ENCODE assay signal across 8 mouse cellular contexts in the genomic region with DNA sequence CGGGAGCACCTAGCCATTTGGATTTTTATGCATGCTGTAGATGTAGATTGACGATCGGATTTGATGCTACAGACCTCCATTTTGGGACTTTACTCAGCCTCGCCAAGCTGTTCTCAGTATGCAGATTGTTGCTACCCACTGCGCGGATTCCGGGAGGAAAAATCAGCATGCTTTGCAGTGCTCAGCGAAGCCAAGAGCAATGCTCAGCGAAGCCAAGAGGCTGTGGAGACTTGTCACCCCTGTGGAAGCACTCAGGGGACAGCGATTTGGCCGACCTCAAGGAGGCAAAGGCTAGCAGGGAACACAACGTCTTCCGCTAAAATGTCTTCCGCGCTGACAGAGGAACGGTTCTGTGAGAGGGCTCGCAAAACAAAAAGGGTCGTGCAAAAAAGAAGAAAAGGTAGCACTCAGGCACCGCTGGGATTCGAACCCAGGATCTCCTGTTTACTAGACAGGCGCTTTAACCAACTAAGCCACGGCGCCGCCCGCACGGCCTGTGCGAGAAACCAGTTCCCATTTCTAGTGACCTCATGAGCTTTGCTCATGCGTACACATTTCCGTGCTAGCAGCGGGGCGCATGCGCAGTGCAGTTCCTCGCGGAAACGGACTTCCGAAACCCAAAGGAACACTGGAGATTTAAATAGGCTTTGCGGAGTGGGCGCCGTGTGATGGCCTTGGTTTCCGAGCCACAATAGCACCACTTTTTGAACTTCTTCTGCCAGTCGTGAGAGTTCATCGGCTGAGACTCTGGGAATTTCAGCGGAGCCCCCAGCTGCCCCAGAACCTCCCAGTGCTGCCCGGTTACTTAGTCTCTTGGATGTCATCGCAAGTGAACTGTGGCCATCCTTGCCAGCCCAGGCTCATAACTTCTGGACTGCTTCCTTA. TPM values are rescaled to one million over a fixed set of nuclear protein-coding genes. Genes with fewer than 3 reads are reported as not detected.
DNase-seq lines count a peak whose midpoint lies in the region; ATAC-seq and TF ChIP-seq lines count a peak whose summit lies in the region.

No protein-coding gene starts in this region.

- no peaks in the 10 kb centered on the region for H3K4me1 ChIP-seq in ES-Bruce4 (ENCODE audit: control insufficient read depth, insufficient read depth, low read length)
- H3K4me1 ChIP-seq in forebrain, embryonic 13.5 days, result peaks cover 8% of the 10 kb centered on the region; the same call in 1 of the 2 replicates
- peaks cover 7% of the 10 kb centered on the region; the same call in 1 of the 2 replicates for H3K4me1 ChIP-seq in liver, postnatal 0 days (ENCODE audit: insufficient read depth)
- peaks cover 9% of the 10 kb centered on the region; the same call in 1 of the 2 replicates for H3K4me1 ChIP-seq in neural tube, embryonic 14.5 days (ENCODE audit: control insufficient read depth, insufficient read depth, low read length)

- peak overlapping the region; percentile 58 for H3K4me2 ChIP-seq in forebrain, embryonic 13.5 days
- peak overlapping the region; percentile 71 for H3K4me2 ChIP-seq in liver, postnatal 0 days (ENCODE audit: low read depth, low read length)
- peak overlapping the region; percentile 27 for H3K4me2 ChIP-seq in neural tube, embryonic 14.5 days (ENCODE audit: low read depth, low read length)

- peak; percentile 83 for ATAC-seq in cerebellum, adult (ENCODE audit: insufficient number of reproducible peaks, low FRiP score, low TSS enrichment)
- peak; percentile 95 for ATAC-seq in forebrain, embryonic 13.5 days
- peak; percentile 95 for ATAC-seq in liver, postnatal 0 days
- ATAC-seq in neural tube, embryonic 14.5 days (ENCODE audit: low read depth), result peak; percentile 96

- H3K9me3 ChIP-seq in ES-Bruce4 (replicated peaks; ENCODE audit: control insufficient read depth, insufficient read depth, low read length, poor library complexity, severe bottlenecking), result no peaks in the 10 kb centered on the region
- no peaks in the 10 kb centered on the region for H3K9me3 ChIP-seq in forebrain, embryonic 13.5 days (replicated peaks)
- 0 out of 2 replicates have a peak, but pooled peaks cover 11% of the 10 kb centered on the region for H3K9me3 ChIP-seq in liver, postnatal 0 days (ENCODE audit: low read length)
- H3K9me3 ChIP-seq in neural tube, embryonic 14.5 days (ENCODE audit: control insufficient read depth, low read length), result no peaks in the 10 kb centered on the region

- H3K27me3 ChIP-seq in ES-Bruce4 (ENCODE audit: control insufficient read depth, insufficient read depth, low read length, poor library complexity, severe bottlenecking), result no peaks in the 10 kb centered on the region
- H3K27me3 ChIP-seq in forebrain, embryonic 13.5 days, result no peaks in the 10 kb centered on the region
- no peaks in the 10 kb centered on the region for H3K27me3 ChIP-seq in liver, postnatal 0 days (ENCODE audit: insufficient read depth, low read length)
- H3K27me3 ChIP-seq in neural tube, embryonic 14.5 days (ENCODE audit: control insufficient read depth, insufficient read depth, low read length), result no peaks in the 10 kb centered on the region

- no peak for TF ChIP-seq EP300 in ES-Bruce4 (IDR thresholded peaks at IDR 0.05; ENCODE audit: insufficient read depth, low read depth, low read length)
- no peak for TF ChIP-seq EP300 in liver, postnatal 0 days (IDR thresholded peaks at IDR 0.05; ENCODE audit: low read depth)

- DNase-seq in heart, postnatal 10 days, result peak; percentile 99
- DNase-seq in large intestine, adult 2 months (ENCODE audit: low read depth, low spot score), result peak; percentile 81
- DNase-seq in liver, postnatal 0 days, result peak; percentile 95
- DNase-seq in testis, postnatal 10 days (ENCODE audit: low spot score), result peak; percentile 98

- no peak for TF ChIP-seq CTCF in ES-Bruce4 (IDR thresholded peaks at IDR 0.05; ENCODE audit: low read depth, low read length)
- TF ChIP-seq CTCF in liver, postnatal 0 days (IDR thresholded peaks at IDR 0.05; ENCODE audit: low read depth), result no peak

- peak overlapping the region; percentile 74 for H3K4me3 ChIP-seq in ES-Bruce4 (ENCODE audit: low read depth, low read length)
- H3K4me3 ChIP-seq in forebrain, embryonic 13.5 days, result peak overlapping the region; percentile 60
- peak overlapping the region; percentile 74 for H3K4me3 ChIP-seq in liver, postnatal 0 days (ENCODE audit: low read depth, low read length)
- H3K4me3 ChIP-seq in neural tube, embryonic 14.5 days (ENCODE audit: low read depth, low read length), result peak overlapping the region; percentile 40

- under 1% methylated on average over 45 of the region's 45 CpGs for WGBS in forebrain, embryonic 13.5 days
- WGBS in large intestine, adult 2 months, result under 1% methylated on average over 45 of the region's 45 CpGs
- under 1% methylated on average over 45 of the region's 45 CpGs for WGBS in liver, postnatal 0 days (ENCODE audit: insufficient replicate concordance)
- under 1% methylated on average over 45 of the region's 45 CpGs for WGBS in neural tube, embryonic 14.5 days

- H3K27ac ChIP-seq in ES-Bruce4 (ENCODE audit: insufficient read depth, low read length), result peak overlapping the region; percentile 52
- H3K27ac ChIP-seq in forebrain, embryonic 13.5 days, result peak overlapping the region; percentile 91
- peak overlapping the region; percentile 84 for H3K27ac ChIP-seq in liver, postnatal 0 days (ENCODE audit: low read depth)
- peak overlapping the region; percentile 83 for H3K27ac ChIP-seq in neural tube, embryonic 14.5 days (ENCODE audit: low read depth, low read length)

- H3K9ac ChIP-seq in ES-Bruce4 (ENCODE audit: low read depth, poor library complexity, severe bottlenecking), result peak overlapping the region; percentile 60
- H3K9ac ChIP-seq in forebrain, embryonic 13.5 days, result peak overlapping the region; percentile 73
- peak overlapping the region; percentile 70 for H3K9ac ChIP-seq in liver, postnatal 0 days (replicated peaks)
- peak overlapping the region; percentile 43 for H3K9ac ChIP-seq in neural tube, embryonic 14.5 days (replicated peaks; ENCODE audit: low read depth, low read length)

- H3K36me3 ChIP-seq in ES-Bruce4 (ENCODE audit: control insufficient read depth, insufficient read depth, low read length, poor library complexity, severe bottlenecking), result no peaks in the 10 kb centered on the region
- no peaks in the 10 kb centered on the region for H3K36me3 ChIP-seq in forebrain, embryonic 13.5 days (ENCODE audit: poor library complexity, severe bottlenecking)
- H3K36me3 ChIP-seq in liver, postnatal 0 days (replicated peaks; ENCODE audit: insufficient read depth, low read length), result no peaks in the 10 kb centered on the region
- no peaks in the 10 kb centered on the region for H3K36me3 ChIP-seq in neural tube, embryonic 14.5 days (ENCODE audit: control insufficient read depth, insufficient read depth, low read length)

- intact Hi-C loops in heart, postnatal 10 days (cut with DNase I), result no loop called here

- no peak for TF ChIP-seq POLR2A in ES-Bruce4 (IDR thresholded peaks at IDR 0.05; ENCODE audit: insufficient read depth, low read length)

RNA-seq across cellular contexts. Expression of a gene that starts 19.3 kb away (rescaled TPM):
- 3.2 and 3.6 TPM in 2 replicates for polyA plus RNA-seq in ES-Bruce4 (2011; ENCODE audit: insufficient read depth, insufficient read length, low read depth, missing spikeins)
- 23.7 and 24.1 TPM in 2 replicates for polyA plus RNA-seq in forebrain, embryonic 13.5 days (2015; fragmentation: Nextera tagmentation; extraction: Ambion mirVana)
- 10 to 100 TPM in 1 of 2 experiments, 1 to 10 TPM in 1; 8.7 to 10.1 TPM for total RNA-seq in heart, postnatal 10 days (2021)
- 3.1 and 3.4 TPM in 2 replicates for polyA plus RNA-seq in large intestine, adult 2 months (2012; rRNA removed)
- polyA plus RNA-seq in liver, postnatal 0 days (2015; fragmentation: Nextera tagmentation; extraction: Ambion mirVana), result 0.61 and 0.69 TPM in 2 replicates
- 27.7 and 33.0 TPM in 2 replicates for polyA plus RNA-seq in neural tube, embryonic 14.5 days (2014; fragmentation: Nextera tagmentation; extraction: Ambion mirVana)

RNA-seq across cellular contexts. Expression of a gene that starts 48.4 kb away (rescaled TPM):
- not detected in 2 replicates for polyA plus RNA-seq in ES-Bruce4 (2011; ENCODE audit: insufficient read depth, insufficient read length, low read depth, missing spikeins)
- polyA plus RNA-seq in forebrain, embryonic 13.5 days (2015; fragmentation: Nextera tagmentation; extraction: Ambion mirVana), result 2.5 and 2.6 TPM in 2 replicates
- 1 to 10 TPM in 1 of 2 experiments, under 1 TPM in 1; 0.60 to 1.1 TPM for total RNA-seq in heart, postnatal 10 days (2021)
- polyA plus RNA-seq in large intestine, adult 2 months (2012; rRNA removed), result 2.5 and 3.6 TPM in 2 replicates
- 0.12 TPM in 2 replicates for polyA plus RNA-seq in liver, postnatal 0 days (2015; fragmentation: Nextera tagmentation; extraction: Ambion mirVana)
- polyA plus RNA-seq in neural tube, embryonic 14.5 days (2014; fragmentation: Nextera tagmentation; extraction: Ambion mirVana), result 14.0 and 20.2 TPM in 2 replicates

Comparison
In these comparisons a context has a peak if more than half of its experiments do, and no peak if none do; other contexts are left out.
1. Peak in every context shown above with its lines: DNase-seq, ATAC-seq, H3K4me3 ChIP-seq and H3K27ac ChIP-seq.